Mouse (Mus musculus): ENCODE data around the gene Rabgap1l. TPM values are rescaled to one million over a fixed set of nuclear protein-coding genes. Genes with fewer than 3 reads are reported as not detected.

Gene Rabgap1l
- total RNA-seq, 2 experiments from 2014 or later, result 240 to 249 TPM

DNA sequence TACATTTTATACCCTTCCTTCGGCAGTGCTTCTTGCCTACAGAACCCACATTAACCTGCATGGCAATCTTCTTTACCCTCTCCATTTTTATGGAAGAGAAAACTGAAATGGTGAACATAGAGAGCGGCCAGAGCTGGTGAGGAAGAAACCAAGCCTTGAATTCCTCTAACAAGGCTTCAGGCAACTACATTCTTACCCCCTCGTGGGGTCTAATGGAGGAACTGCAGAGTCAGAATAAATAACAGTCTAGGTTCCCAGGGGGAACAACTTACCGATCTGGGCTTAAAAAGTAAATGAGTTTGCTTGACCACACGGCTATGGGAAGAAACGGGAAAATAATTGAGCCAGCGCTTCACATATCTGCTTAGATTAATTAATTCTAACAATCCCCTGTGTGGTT lies 463.2 kb downstream of the Rabgap1l start:
- no peak for DNase-seq (ENCODE audit: low spot score in 2 of 2)

DNA sequence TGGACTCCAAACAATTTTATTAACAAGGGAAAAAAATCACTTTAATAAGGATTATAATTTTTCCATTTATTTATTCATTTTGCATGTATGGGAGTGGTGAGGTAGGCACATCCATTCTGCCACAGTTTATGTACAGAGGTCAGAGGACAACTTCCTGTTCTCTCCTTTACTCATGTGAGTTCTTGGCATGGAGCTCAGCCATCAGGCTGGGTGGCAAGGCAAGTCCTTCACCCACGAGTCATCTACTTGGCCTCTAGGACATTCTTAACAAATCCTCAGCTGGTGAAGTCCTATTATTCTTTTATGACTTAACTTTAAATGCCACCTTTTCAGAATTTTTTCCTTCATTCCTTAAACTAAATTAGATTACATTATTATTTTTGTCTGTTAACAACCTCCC lies 465.5 kb downstream of the Rabgap1l start:
- DNase-seq (ENCODE audit: low spot score in 2 of 2), result no peak

DNA sequence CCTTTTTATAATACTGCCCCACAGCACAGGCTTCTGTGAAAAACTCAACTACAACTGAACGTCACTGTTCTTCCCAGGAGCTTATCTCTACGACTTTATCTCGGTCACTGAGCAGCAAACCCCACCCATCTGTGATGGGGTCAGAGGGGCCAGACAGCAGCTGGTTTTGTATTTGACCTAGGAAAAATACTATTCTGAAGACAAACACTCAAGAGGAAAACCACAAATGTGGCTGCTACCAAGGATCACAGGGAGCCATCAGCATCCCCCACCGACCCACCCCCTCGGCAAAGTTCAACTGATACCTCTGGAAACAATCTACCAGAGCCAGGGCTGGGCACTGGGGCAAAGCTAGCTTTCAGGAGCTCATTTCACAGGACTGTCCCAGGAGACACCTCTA lies 467.5 kb downstream of the Rabgap1l start:
- DNase-seq (ENCODE audit: low spot score in 2 of 2), result no peak

DNA sequence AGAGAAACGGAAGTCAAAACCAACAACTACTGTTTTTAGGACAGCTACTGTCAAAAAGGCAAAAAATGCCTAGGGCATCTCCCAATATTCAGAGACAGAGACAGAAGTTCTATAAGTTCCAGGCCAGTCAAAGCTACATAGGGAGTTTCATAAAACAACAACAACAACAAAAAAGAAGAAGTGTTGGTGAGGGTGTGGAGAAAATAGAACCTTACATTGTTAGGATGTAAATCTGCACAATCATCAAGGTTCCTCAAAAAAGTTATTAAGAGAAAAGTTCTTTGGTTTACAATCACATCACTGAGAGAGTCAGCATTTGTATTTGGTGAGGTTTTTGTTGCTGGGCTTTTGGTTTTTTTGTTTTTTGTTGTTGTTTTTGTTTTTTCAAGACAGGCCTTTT lies 472.3 kb downstream of the Rabgap1l start:
- no peak for DNase-seq (ENCODE audit: low spot score in 2 of 2)

DNA sequence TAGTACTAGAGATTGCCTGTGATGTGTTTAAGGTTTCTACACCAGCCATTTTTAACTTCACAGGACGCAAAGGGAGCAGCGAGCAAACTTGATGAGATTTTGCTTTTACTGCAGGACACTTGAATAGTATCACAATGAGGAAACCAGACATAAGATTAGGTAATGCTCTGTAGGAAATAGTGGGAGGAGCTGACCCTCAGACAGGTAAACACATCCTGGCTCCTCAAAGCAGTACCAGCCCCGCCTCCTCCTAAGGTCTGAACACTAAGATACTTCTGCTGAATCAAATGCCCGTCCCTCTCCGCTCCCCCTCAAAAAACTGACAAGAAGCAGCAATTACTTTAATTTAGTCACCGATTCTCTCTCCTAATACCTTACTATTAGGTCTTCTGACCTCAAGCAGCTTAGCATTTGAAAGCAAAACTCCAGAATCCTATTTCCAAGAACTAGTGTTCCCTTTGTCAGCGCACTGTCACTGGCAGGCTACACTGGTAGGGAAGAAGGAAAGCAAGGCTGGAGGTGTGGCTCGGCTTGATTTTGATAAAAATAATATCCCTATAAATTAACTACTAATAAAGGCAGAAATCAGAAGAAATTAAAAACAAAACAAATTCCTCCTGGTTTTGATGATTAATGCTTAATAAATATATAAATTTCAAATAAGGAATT lies 474.8 kb downstream of the Rabgap1l start:
- no peak for DNase-seq (ENCODE audit: low spot score in 2 of 2)

DNA sequence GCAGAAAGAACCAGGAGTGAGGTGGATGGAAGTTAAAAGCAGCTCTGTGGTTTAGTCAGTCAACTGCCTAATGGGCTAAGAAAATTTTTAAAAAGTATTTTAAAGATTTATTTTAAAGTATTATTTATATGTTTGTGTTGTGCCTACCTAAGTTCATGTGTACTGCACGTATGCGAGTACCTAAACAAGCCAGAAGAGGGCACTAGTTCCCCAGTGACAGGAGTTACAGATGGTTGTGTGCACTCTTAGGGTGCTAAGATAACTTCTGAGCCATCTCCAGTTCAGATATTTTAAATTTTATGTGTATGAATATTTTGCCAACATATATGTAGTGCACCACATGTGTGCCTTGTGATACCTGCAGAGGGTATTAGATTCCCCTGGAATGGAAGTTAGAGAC lies 476.8 kb downstream of the Rabgap1l start:
- DNase-seq (ENCODE audit: low spot score in 2 of 2), result no peak

DNA sequence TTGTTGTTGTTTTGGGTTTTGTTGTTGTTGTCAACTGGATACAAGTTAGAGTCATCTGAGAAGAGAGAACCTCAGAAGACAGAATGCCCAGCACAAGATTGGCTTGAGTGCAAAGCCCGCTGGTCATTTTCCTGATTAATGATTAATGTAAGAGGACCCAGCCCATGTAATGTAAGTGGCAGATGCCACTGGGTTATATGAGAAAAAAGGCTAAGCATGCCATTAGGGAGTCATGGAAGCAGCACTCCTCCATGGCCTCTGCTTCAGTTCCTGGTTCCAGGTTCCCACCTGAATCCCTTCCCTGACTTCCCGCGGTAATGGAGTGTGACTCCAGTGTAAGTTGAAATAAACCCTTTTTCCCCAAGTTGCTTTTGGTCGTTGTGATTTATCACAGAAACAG lies 480.4 kb downstream of the Rabgap1l start:
- no peak for DNase-seq (ENCODE audit: low spot score in 2 of 2)

DNA sequence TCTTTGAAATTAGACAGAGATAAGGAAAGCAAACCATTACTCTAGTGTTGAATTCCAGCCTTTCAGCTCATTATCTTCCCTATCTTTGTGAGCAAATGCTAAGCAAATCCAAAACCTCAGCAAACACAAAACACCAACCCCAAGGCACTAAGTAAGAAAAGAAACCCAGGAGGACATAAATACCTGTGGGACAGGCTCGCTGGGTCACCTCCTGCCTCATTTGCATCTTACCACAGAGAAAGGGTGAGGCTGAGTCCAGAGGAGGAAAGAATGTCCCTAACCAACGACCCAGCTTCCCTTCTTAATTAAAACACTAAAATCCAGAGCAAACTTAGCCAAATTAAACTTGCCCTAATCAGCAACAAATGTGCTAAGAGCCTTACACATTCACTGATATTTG lies 481.1 kb downstream of the Rabgap1l start:
- no peak for DNase-seq (ENCODE audit: low spot score in 2 of 2)

DNA sequence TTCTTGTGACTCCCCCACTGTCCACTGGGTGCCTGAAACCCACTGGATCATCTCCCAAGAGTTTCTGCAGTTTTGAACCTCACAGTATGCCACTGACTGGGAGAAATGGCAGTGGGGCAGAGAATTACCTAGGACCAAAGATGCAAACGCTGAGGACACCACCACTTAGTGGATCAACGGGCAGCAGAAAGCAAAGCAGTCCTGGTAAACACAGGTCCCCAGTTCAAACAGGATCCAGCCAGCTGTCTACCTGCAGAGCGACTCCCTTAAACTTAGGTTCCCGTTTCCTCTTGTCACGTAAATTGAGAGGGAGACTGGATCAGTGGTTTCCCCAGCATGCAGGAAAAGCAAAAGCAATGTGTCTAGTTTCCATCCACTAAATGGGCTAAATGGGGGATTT lies 483.1 kb downstream of the Rabgap1l start:
- DNase-seq (ENCODE audit: low spot score in 2 of 2), result no peak

DNA sequence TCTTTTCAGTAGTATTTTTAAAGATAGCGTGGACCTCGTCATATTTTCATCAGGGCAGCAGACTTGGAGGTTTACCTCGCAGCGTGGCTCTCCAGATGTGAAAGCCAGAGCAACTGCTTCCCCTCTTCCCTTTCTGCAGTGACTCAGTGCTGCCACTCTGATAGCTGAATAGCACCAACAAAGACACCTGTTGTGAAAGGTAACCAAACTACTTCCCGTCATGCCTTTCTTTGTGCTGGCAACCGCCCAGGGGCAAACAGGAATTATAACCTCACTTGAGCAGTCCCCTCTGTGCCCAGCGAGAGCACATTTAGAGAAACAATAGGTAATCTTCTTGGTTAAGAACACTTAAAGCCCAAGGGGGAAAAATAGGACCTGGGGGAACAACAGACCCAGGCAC lies 484.0 kb downstream of the Rabgap1l start:
- no peak for DNase-seq (ENCODE audit: low spot score in 2 of 2)

DNA sequence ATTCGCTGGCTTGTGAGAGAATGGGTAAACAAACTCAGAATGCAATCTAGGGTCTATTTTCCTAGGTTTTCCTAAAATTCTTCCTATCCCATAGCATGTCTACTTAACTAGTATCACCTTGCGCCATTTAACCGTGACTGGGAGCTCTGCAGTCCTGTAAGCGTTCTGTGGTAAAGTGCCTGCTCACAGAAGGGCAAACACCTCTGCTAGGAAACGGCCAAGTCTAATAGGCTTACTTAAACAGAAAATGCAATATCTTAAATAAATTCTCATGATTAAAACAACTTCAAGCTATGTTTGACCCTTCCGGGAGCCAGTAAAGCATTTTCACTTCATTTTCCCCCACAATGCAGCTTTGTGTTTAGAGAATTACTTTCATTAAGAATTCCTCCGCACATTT lies 484.5 kb downstream of the Rabgap1l start:
- no peak for DNase-seq (ENCODE audit: low spot score in 2 of 2)

DNA sequence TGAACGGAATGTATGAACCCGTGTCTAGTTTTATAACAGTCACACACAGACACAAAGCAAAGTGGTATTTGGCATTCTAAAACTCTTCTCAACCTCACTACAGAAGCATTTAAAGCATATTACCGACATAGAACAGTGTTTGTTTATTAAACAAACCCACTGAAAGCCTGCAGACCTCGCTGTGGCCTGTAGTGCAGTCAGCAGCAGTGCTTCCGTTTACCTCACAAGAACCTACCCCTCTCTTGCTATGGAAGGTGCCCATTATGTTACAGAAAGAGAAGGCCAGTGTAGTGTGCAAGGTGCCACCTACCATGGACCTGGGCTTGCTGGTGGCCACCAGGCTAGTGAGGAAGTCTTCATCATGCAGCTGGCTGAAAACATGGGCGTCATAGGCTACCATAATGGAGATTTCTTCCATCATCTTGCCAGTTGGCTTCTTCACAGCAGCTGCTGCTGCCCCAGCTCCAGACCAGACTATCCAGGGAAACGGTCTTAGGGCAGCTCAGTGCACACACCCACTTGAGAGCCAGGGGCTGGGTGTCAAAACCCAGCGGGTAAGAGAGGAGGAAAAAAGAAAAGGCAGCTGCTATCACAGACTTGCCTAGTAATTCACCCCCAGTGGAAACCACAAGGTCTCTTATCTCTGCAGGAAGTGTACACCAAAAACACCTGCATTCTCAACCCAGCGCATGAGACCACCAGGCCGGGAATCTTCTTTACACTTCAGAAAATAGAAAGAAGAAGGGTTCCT lies 486.0 kb downstream of the Rabgap1l start:
- DNase-seq (ENCODE audit: low spot score in 2 of 2), result no peak

DNA sequence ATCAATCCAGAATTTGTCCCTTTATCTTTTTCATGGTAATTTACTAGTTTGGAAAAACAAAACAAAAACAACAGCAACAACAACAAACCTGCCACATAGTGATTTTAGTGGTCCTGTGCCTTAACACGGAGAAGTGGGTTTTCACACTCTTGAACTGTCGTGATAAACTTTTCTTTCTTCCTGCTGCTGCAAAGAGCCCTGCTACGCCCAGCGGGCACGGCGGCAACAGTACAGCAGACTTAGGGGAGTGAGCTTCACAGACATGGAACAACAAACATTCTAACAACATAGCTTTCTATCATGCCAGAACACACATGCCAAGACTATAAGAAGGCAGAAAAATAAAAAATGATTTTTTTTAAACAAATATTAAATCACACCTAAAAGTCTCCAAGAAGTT lies 486.7 kb downstream of the Rabgap1l start:
- no peak for DNase-seq (ENCODE audit: low spot score in 2 of 2)

DNA sequence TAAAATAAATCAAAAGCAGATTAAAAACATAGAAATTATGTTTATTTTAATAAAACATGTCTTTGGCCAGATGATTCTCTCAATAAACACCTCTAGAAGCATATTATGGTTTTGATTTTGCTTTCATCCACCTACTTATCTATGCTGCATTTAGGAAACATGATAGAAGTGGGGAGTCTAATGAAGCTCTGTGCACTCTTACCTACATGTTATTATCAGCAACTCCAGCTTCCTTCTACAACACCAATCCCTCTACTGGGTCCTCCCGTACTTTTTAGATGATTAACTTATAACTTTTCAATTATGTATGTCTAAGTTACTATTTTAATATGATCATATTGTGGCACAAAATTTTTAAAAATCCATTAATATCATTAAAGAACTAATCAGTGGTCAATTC lies 487.2 kb downstream of the Rabgap1l start:
- DNase-seq (ENCODE audit: low spot score in 2 of 2), result no peak

DNA sequence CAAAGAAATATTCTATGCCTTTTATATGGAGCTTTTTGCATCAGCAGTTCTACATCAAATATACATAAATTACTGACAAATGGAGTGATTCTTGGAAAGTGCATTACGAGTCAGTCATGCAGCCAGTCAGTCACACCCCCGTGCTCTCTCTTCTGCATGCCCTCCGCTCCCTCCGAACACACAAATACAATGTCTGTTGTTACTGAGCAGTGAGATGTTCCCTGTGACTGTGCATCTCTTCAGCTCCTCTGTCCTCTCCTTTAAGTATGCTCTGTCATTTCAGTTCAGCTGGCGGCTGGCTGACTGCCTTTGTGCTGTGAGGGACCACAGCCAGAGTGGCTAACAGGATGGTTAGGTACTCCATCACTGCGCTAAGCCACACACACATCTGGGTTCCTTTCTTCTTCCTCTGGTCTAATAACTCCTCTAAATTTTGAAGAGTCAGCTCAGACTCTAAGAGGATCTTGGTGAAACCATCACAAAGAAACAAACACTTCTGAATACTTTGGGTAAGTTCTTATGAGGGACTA lies 488.0 kb downstream of the Rabgap1l start:
- DNase-seq (ENCODE audit: low spot score in 2 of 2), result no peak

DNA sequence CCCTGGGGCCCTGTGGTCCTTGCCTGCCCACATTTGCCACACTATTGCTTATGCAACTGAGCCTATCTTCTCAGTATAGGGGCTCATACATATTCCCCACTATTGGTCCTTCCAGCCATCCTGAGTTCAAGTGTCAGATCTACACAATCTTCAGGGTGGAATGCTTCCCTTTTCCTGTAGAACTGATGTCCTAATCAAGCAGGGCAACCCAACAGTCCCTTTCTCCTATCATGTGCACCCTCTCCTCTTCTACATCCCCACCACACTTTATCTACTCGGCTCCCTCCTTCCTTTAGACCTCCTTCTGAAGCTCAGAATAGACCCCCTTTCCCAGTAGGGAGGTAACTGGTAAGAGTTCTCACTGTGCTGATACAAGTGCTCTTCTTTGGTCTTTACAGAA lies 490.7 kb downstream of the Rabgap1l start:
- DNase-seq (ENCODE audit: low spot score in 2 of 2), result no peak

DNA sequence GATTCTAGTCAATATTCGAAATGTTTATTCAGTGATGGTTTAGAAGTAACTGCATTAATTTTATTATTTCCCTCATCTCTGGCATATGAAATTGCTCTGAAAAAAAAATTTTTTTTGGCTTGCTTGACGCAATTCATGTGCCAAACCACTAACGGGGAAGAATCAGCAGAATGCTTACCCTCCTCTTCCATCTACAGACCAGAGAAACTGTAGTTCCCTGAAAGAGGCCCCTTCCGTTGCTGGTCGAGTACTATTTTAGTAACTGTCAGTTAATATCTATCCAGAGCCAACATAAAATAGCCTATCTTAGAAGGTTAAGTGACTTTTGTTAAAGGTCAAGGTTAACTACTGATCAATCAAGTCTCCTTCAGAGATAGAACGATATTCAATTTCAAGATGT lies 491.9 kb downstream of the Rabgap1l start:
- DNase-seq (ENCODE audit: low spot score in 2 of 2), result no peak

DNA sequence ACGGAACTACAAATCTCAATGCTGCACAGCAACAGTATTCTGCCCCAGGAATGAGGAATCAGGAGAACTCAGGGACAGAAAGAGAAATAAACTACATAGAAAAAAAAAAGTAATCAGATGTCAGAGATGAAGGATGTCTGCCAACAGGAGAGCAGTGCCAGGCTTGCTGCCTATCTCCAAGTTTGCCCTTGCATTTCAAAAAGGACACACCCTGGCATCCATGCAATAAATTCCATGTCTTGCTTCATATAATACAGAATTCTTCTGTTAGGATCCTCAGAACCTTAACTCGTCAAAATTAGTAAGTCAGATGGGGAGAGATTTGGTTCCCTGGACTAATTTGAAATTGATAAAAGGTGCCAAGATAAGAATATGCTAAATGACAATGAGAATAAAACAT lies 492.3 kb downstream of the Rabgap1l start:
- DNase-seq (ENCODE audit: low spot score in 2 of 2), result no peak

DNA sequence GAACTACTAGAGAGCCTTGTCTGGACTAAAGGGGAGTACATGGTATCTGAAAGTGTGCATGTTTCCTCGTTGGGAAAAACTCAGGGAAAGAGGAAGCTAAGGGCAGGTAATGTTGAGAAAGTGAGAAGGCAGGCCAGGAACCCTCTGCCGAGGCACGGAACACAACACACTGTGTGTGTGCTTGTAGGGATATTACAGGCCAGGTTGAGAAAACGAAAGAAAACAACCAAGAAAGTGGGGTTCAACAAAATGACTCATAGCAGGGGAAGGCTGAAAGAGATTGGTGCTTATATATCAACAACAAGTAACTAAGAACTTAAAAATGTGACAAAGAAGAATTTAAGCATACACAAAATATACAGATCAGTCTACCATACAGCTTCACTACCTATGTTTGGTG lies 493.0 kb downstream of the Rabgap1l start:
- no peak for DNase-seq (ENCODE audit: low spot score in 2 of 2)

DNA sequence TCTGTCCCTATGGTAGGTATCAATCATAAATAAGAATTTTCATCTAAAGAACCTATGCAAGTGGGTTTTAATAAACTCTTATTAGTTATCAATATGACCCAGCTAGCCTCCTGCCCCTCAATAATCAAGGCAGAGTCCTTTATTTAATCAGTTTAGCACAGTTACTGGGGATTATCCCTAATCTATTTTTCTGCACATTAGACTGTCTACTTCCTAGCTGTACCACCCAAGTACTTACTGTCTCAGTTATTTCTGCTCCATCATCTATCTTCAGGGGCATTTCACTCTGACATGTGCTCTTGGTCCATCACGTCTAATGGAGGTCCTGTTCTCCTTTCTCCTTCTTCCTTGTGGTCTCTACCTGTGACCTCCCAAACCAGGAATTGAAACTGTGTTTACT lies 494.1 kb downstream of the Rabgap1l start:
- DNase-seq (ENCODE audit: low spot score in 2 of 2), result no peak

DNA sequence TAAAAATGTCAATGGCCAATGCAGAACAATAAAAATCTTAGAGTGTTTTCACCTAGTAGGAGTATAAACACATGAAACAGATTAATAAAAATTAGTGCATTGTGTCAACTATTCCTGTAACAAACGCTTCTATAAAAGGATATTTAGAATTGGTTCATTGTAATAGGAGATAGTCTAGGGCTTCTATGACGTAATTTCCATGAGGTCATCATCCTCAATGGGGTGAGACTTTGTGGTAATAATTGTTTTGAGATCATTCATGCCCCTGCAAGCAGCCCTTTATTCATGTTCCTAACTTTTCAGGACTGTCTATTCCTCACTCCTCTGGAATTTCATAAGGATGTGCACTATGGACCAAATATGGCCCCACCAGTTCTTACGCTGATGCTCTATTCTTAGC lies 495.3 kb downstream of the Rabgap1l start:
- DNase-seq (ENCODE audit: low spot score in 2 of 2), result no peak

DNA sequence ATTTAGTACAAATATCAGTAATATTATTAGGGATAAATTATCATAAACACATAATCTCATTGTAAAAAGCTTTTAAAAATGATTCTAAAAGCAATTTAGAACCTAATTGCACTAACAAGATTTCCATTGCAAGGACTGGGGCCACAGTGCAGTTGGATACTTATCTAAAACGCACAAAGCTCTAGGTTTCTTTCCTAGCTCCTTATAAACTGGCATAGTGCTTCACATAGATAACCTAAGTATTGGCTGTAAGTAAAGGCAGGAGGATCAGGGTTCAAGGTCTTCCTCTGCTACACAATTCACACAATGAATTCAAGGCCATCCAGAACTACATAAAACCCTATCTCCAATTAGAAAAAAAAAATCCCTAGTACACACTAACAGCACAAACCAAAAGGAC lies 497.7 kb downstream of the Rabgap1l start:
- DNase-seq (ENCODE audit: low spot score in 2 of 2), result no peak

DNA sequence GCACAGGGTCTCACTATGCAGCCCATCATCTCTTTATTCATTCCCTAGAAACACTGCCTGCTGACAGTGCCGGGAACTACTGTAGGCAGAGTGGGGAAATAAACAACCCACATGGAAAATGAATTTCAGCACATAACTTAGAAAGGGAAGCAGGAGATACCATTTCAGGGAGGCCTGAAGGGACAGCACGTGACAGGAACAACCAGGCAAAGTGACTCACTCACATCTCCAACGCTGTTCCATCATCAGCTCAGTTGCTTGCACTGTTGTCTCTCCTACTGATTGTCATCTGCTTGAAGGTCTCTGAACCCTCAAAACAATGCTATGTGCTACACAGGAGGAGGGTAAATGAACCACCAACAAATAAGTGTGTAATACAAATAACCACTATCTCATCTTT lies 499.5 kb downstream of the Rabgap1l start:
- DNase-seq (ENCODE audit: low spot score in 2 of 2), result no peak

Measured in layer of hippocampus, adult 18-20 months (tissue).